Mouse (Mus musculus): ENCODE measurements around the gene Ctnna3. TPM values are rescaled to one million over a fixed set of nuclear protein-coding genes. Genes with fewer than 3 reads are reported as not detected.

Ctnna3 gene
- polyA plus RNA-seq, 1 experiment from 2014 or later, result 1.2 TPM

GRCm38 (mm10) chr10:64748651-64749050 is 1318.8 kb downstream of the Ctnna3 start:
- H3K27me3 ChIP-seq (ENCODE audit: control insufficient read depth, insufficient read depth, low read length), result no peaks in the 10 kb centered on the region
- H3K27ac ChIP-seq (ENCODE audit: low read length), result no peak overlapping the region
- H3K4me2 ChIP-seq (ENCODE audit: low read depth, low read length), result no peak overlapping the region
- no peak overlapping the region for H3K9ac ChIP-seq (ENCODE audit: low read length)
- no peak overlapping the region for H3K4me3 ChIP-seq (replicated peaks; ENCODE audit: low read length)
- no peaks in the 10 kb centered on the region for H3K4me1 ChIP-seq (ENCODE audit: control insufficient read depth, insufficient read depth, low read length)
- no peaks in the 10 kb centered on the region for H3K9me3 ChIP-seq (replicated peaks; ENCODE audit: control insufficient read depth, low read length)
- no peaks in the 10 kb centered on the region for H3K36me3 ChIP-seq (ENCODE audit: control insufficient read depth, insufficient read depth, low read length)
- ATAC-seq (ENCODE audit: insufficient read depth, low FRiP score), result no peak

GRCm38 (mm10) chr10:64750791-64751190 is 1320.9 kb downstream of the Ctnna3 start:
- Histone ChIP-seq H3K36me3 (ENCODE audit: control insufficient read depth, insufficient read depth, low read length) (no peaks in the 10 kb centered on the region), H3K9me3 (replicated peaks; ENCODE audit: control insufficient read depth, low read length) (no peaks in the 10 kb centered on the region), H3K9ac (ENCODE audit: low read length) (no peak overlapping the region), H3K4me3 (replicated peaks; ENCODE audit: low read length) (no peak overlapping the region), H3K27ac (ENCODE audit: low read length) (no peak overlapping the region), H3K4me1 (ENCODE audit: control insufficient read depth, insufficient read depth, low read length) (no peaks in the 10 kb centered on the region), H3K27me3 (ENCODE audit: control insufficient read depth, insufficient read depth, low read length) (no peaks in the 10 kb centered on the region), H3K4me2 (ENCODE audit: low read depth, low read length) (no peak overlapping the region)
- no peak for ATAC-seq (ENCODE audit: insufficient read depth, low FRiP score)
- WGBS, result 35% methylated on average over 5 of the region's 5 CpGs

GRCm38 (mm10) chr10:64836315-64836714 is 1406.4 kb downstream of the Ctnna3 start:
- H3K27ac ChIP-seq (ENCODE audit: low read length), result no peak overlapping the region
- no peak for ATAC-seq (ENCODE audit: insufficient read depth, low FRiP score)
- no peaks in the 10 kb centered on the region for H3K4me1 ChIP-seq (ENCODE audit: control insufficient read depth, insufficient read depth, low read length)
- no peak overlapping the region for H3K4me2 ChIP-seq (ENCODE audit: low read depth, low read length)
- peaks cover 4% of the 10 kb centered on the region; the same call in 1 of the 2 replicates for H3K9me3 ChIP-seq (replicated peaks; ENCODE audit: control insufficient read depth, low read length)
- H3K9ac ChIP-seq (ENCODE audit: low read length), result no peak overlapping the region
- H3K4me3 ChIP-seq (replicated peaks; ENCODE audit: low read length), result no peak overlapping the region
- H3K36me3 ChIP-seq (ENCODE audit: control insufficient read depth, insufficient read depth, low read length), result no peaks in the 10 kb centered on the region
- WGBS, result 97% methylated on average over 1 of the region's 1 CpGs
- no peaks in the 10 kb centered on the region for H3K27me3 ChIP-seq (ENCODE audit: control insufficient read depth, insufficient read depth, low read length)

- WGBS, result 79% methylated on average over 2 of the region's 2 CpGs
- H3K4me3 ChIP-seq (replicated peaks; ENCODE audit: low read length), result no peak overlapping the region
- H3K4me1 ChIP-seq (ENCODE audit: control insufficient read depth, insufficient read depth, low read length), result no peaks in the 10 kb centered on the region
- ATAC-seq (ENCODE audit: insufficient read depth, low FRiP score), result no peak
- no peaks in the 10 kb centered on the region for H3K9me3 ChIP-seq (replicated peaks; ENCODE audit: control insufficient read depth, low read length)
- H3K27me3 ChIP-seq (ENCODE audit: control insufficient read depth, insufficient read depth, low read length), result no peaks in the 10 kb centered on the region
- no peak overlapping the region for H3K27ac ChIP-seq (ENCODE audit: low read length)
- no peak overlapping the region for H3K9ac ChIP-seq (ENCODE audit: low read length)
- H3K36me3 ChIP-seq (ENCODE audit: control insufficient read depth, insufficient read depth, low read length), result no peaks in the 10 kb centered on the region
- no peak overlapping the region for H3K4me2 ChIP-seq (ENCODE audit: low read depth, low read length)
These were observed 1431.5 kb downstream of the Ctnna3 start for GRCm38 (mm10) chr10:64861439-64861838.

GRCm38 (mm10) chr10:64870888-64871287 is 1441.0 kb downstream of the Ctnna3 start:
- Histone ChIP-seq H3K9ac (ENCODE audit: low read length) (no peak overlapping the region), H3K4me3 (replicated peaks; ENCODE audit: low read length) (no peak overlapping the region), H3K27me3 (ENCODE audit: control insufficient read depth, insufficient read depth, low read length) (no peaks in the 10 kb centered on the region), H3K4me1 (ENCODE audit: control insufficient read depth, insufficient read depth, low read length) (no peaks in the 10 kb centered on the region), H3K27ac (ENCODE audit: low read length) (no peak overlapping the region), H3K4me2 (ENCODE audit: low read depth, low read length) (no peak overlapping the region), H3K9me3 (replicated peaks; ENCODE audit: control insufficient read depth, low read length) (no peaks in the 10 kb centered on the region), H3K36me3 (ENCODE audit: control insufficient read depth, insufficient read depth, low read length) (no peaks in the 10 kb centered on the region)
- ATAC-seq (ENCODE audit: insufficient read depth, low FRiP score), result no peak
- WGBS, result 67% methylated on average over 3 of the region's 3 CpGs

- Histone ChIP-seq H3K9me3 (replicated peaks; ENCODE audit: control insufficient read depth, low read length) (no peaks in the 10 kb centered on the region), H3K27ac (ENCODE audit: low read length) (no peak overlapping the region), H3K36me3 (ENCODE audit: control insufficient read depth, insufficient read depth, low read length) (no peaks in the 10 kb centered on the region), H3K4me1 (ENCODE audit: control insufficient read depth, insufficient read depth, low read length) (no peaks in the 10 kb centered on the region), H3K4me3 (replicated peaks; ENCODE audit: low read length) (no peak overlapping the region), H3K9ac (ENCODE audit: low read length) (no peak overlapping the region), H3K4me2 (ENCODE audit: low read depth, low read length) (no peak overlapping the region), H3K27me3 (ENCODE audit: control insufficient read depth, insufficient read depth, low read length) (no peaks in the 10 kb centered on the region)
- WGBS, result 49% methylated on average over 2 of the region's 2 CpGs
- no peak for ATAC-seq (ENCODE audit: insufficient read depth, low FRiP score)
These were observed 1446.6 kb downstream of the Ctnna3 start for GRCm38 (mm10) chr10:64876506-64876905.

GRCm38 (mm10) chr10:64879860-64880259 is 1450.0 kb downstream of the Ctnna3 start:
- no peak overlapping the region for H3K4me3 ChIP-seq (replicated peaks; ENCODE audit: low read length)
- H3K27me3 ChIP-seq (ENCODE audit: control insufficient read depth, insufficient read depth, low read length), result no peaks in the 10 kb centered on the region
- H3K9me3 ChIP-seq (replicated peaks; ENCODE audit: control insufficient read depth, low read length), result no peaks in the 10 kb centered on the region
- H3K9ac ChIP-seq (ENCODE audit: low read length), result no peak overlapping the region
- H3K4me2 ChIP-seq (ENCODE audit: low read depth, low read length), result no peak overlapping the region
- 76% methylated on average over 3 of the region's 3 CpGs for WGBS
- no peaks in the 10 kb centered on the region for H3K36me3 ChIP-seq (ENCODE audit: control insufficient read depth, insufficient read depth, low read length)
- no peaks in the 10 kb centered on the region for H3K4me1 ChIP-seq (ENCODE audit: control insufficient read depth, insufficient read depth, low read length)
- ATAC-seq (ENCODE audit: insufficient read depth, low FRiP score), result no peak
- no peak overlapping the region for H3K27ac ChIP-seq (ENCODE audit: low read length)

- no peak overlapping the region for H3K4me3 ChIP-seq (replicated peaks; ENCODE audit: low read length)
These were observed 1457.0 kb downstream of the Ctnna3 start for GRCm38 (mm10) chr10:64886946-64887345.

GRCm38 (mm10) chr10:64892458-64892857 is 1462.6 kb downstream of the Ctnna3 start:
- Histone ChIP-seq H3K4me2 (ENCODE audit: low read depth, low read length) (no peak overlapping the region), H3K27me3 (ENCODE audit: control insufficient read depth, insufficient read depth, low read length) (no peaks in the 10 kb centered on the region), H3K4me3 (replicated peaks; ENCODE audit: low read length) (no peak overlapping the region), H3K27ac (ENCODE audit: low read length) (no peak overlapping the region), H3K9ac (ENCODE audit: low read length) (no peak overlapping the region), H3K36me3 (ENCODE audit: control insufficient read depth, insufficient read depth, low read length) (no peaks in the 10 kb centered on the region), H3K4me1 (ENCODE audit: control insufficient read depth, insufficient read depth, low read length) (no peaks in the 10 kb centered on the region), H3K9me3 (replicated peaks; ENCODE audit: control insufficient read depth, low read length) (no peaks in the 10 kb centered on the region)
- no peak for ATAC-seq (ENCODE audit: insufficient read depth, low FRiP score)

More at GRCm38 (mm10) chr10:64886946-64887345, 1457.0 kb downstream of the Ctnna3 start:
- H3K9ac ChIP-seq (ENCODE audit: low read length), result no peak overlapping the region
- no peak overlapping the region for H3K27ac ChIP-seq (ENCODE audit: low read length)
- no peak for ATAC-seq (ENCODE audit: insufficient read depth, low FRiP score)
- H3K36me3 ChIP-seq (ENCODE audit: control insufficient read depth, insufficient read depth, low read length), result no peaks in the 10 kb centered on the region
- H3K27me3 ChIP-seq (ENCODE audit: control insufficient read depth, insufficient read depth, low read length), result no peaks in the 10 kb centered on the region
- no peaks in the 10 kb centered on the region for H3K9me3 ChIP-seq (replicated peaks; ENCODE audit: control insufficient read depth, low read length)
- 88% methylated on average over 9 of the region's 9 CpGs for WGBS
- no peak overlapping the region for H3K4me2 ChIP-seq (ENCODE audit: low read depth, low read length)
- H3K4me1 ChIP-seq (ENCODE audit: control insufficient read depth, insufficient read depth, low read length), result no peaks in the 10 kb centered on the region

- Histone ChIP-seq H3K27ac (ENCODE audit: low read length) (no peak overlapping the region), H3K4me3 (replicated peaks; ENCODE audit: low read length) (no peak overlapping the region), H3K4me1 (ENCODE audit: control insufficient read depth, insufficient read depth, low read length) (no peaks in the 10 kb centered on the region), H3K27me3 (ENCODE audit: control insufficient read depth, insufficient read depth, low read length) (no peaks in the 10 kb centered on the region), H3K36me3 (ENCODE audit: control insufficient read depth, insufficient read depth, low read length) (no peaks in the 10 kb centered on the region), H3K4me2 (ENCODE audit: low read depth, low read length) (no peak overlapping the region), H3K9me3 (replicated peaks; ENCODE audit: control insufficient read depth, low read length) (no peaks in the 10 kb centered on the region), H3K9ac (ENCODE audit: low read length) (no peak overlapping the region)
- WGBS, result 81% methylated on average over 1 of the region's 1 CpGs
- ATAC-seq (ENCODE audit: insufficient read depth, low FRiP score), result no peak
These were observed 1468.8 kb downstream of the Ctnna3 start for GRCm38 (mm10) chr10:64898739-64899138.

Data from stomach, embryonic 16.5 days (tissue).